Mouse (Mus musculus) forebrain, embryonic 10.5 days (tissue): ENCODE measurements around the gene Psmg3. TPM values are rescaled to one million over a fixed set of nuclear protein-coding genes. Genes with fewer than 3 reads are reported as not detected.

Source experiments
- DNase-seq: peaks from one replicate; pipeline ENCODE4 v3.0.0-alpha.2; 2017; ENCODE audit warnings: low spot score; ENCODE audit errors: extremely low spot score
- H3K27ac ChIP-seq: fragments of 300-500 bp; sonication (generic); 2 replicates; pipeline ENCODE4 v1.5.1; 2016; ENCODE audit warnings: mild to moderate bottlenecking
- H3K27me3 ChIP-seq: fragments of 300-500 bp; sonication (generic); 2 replicates; pipeline ENCODE4 v1.6.1; 2016; ENCODE audit warnings: mild to moderate bottlenecking; ENCODE audit not compliant: poor library complexity, severe bottlenecking
- H3K36me3 ChIP-seq: fragments of 300-500 bp; sonication (generic); replicated peaks from 2 replicates; pipeline ENCODE4 v1.6.1; 2016; ENCODE audit warnings: mild to moderate bottlenecking, moderate library complexity
- H3K4me1 ChIP-seq: fragments of 300-500 bp; sonication (generic); 2 replicates; pipeline ENCODE4 v1.6.1; 2016
- H3K4me3 ChIP-seq: fragments of 300-500 bp; sonication (generic); 2 replicates; pipeline ENCODE4 v1.5.1; 2016; ENCODE audit warnings: mild to moderate bottlenecking, moderate library complexity
- H3K9me3 ChIP-seq: fragments of 300-500 bp; sonication (generic); 2 replicates; pipeline ENCODE4 v1.6.1; 2016; ENCODE audit warnings: mild to moderate bottlenecking, moderate library complexity
- WGBS: fragments of 180-500 bp; shearing (Covaris S2); methylation state at CpG from one replicate; pipeline ENCODE4 v1.1.7; 2016; 5-methylcytosine and 5-hydroxymethylcytosine counted together
- polyA plus RNA-seq: library from polyadenylated mRNA; unstranded; fragments of >200 nt; fragmentation: Nextera tagmentation; extraction: Ambion mirVana; gene quantifications from 2 replicates; pipeline ENCODE4 v1.2.1, GENCODE M21; 2016

Psmg3 gene
- polyA plus RNA-seq, 1 experiment from 2014 or later = 103 TPM

GRCm38 (mm10) chr5:139812398-139813125 is 14.1 kb downstream of the Psmg3 start:
- Histone ChIP-seq H3K27me3 (peaks cover 38% of the 10 kb centered on the region), H3K4me1 (peaks cover 15% of the 10 kb centered on the region), H3K27ac (no peak overlapping the region), H3K4me3 (no peak overlapping the region), H3K9me3 (no peaks in the 10 kb centered on the region), H3K36me3 (no peaks in the 10 kb centered on the region)
- 73% methylated on average over 20 of the region's 20 CpGs for WGBS
- DNase-seq = no peak

GRCm38 (mm10) chr5:139811677-139812397 is 14.8 kb downstream of the Psmg3 start:
- no peak for DNase-seq

GRCm38 (mm10) chr5:139809397-139809796 is 17.3 kb downstream of the Psmg3 start:
- H3K4me1 ChIP-seq = peaks cover 25% of the 10 kb centered on the region
- no peak overlapping the region for H3K27ac ChIP-seq
- H3K9me3 ChIP-seq = no peaks in the 10 kb centered on the region
- DNase-seq = no peak
- no peak overlapping the region for H3K4me3 ChIP-seq
- peaks cover 29% of the 10 kb centered on the region for H3K27me3 ChIP-seq
- WGBS = 65% methylated on average over 4 of the region's 4 CpGs
- H3K36me3 ChIP-seq = no peaks in the 10 kb centered on the region

More at GRCm38 (mm10) chr5:139811677-139812397, 14.8 kb downstream of the Psmg3 start:
- no peaks in the 10 kb centered on the region for H3K36me3 ChIP-seq
- WGBS = 82% methylated on average over 15 of the region's 15 CpGs
- peaks cover 38% of the 10 kb centered on the region for H3K27me3 ChIP-seq
- H3K4me1 ChIP-seq = peaks cover 15% of the 10 kb centered on the region
- H3K27ac ChIP-seq = no peak overlapping the region
- no peak overlapping the region for H3K4me3 ChIP-seq
- H3K9me3 ChIP-seq = no peaks in the 10 kb centered on the region

- Histone ChIP-seq H3K27ac (0 out of 2 replicates have a peak overlapping the region, but pooled peaks have one; percentile 59), H3K4me1 (peaks cover 28% of the 10 kb centered on the region), H3K27me3 (no peaks in the 10 kb centered on the region), H3K4me3 (no peak overlapping the region), H3K36me3 (peaks cover 11% of the 10 kb centered on the region), H3K9me3 (no peaks in the 10 kb centered on the region)
- no peak for DNase-seq
- WGBS = 91% methylated on average over 8 of the region's 8 CpGs
Observed at GRCm38 (mm10) chr5:139805924-139806323, 20.8 kb downstream of the Psmg3 start.

- no peak for DNase-seq
- Histone ChIP-seq H3K27ac (peak overlapping the region; percentile 59), H3K9me3 (no peaks in the 10 kb centered on the region), H3K36me3 (peaks cover 24% of the 10 kb centered on the region), H3K27me3 (no peaks in the 10 kb centered on the region), H3K4me3 (no peak overlapping the region), H3K4me1 (peaks cover 33% of the 10 kb centered on the region)
- WGBS = 90% methylated on average over 11 of the region's 11 CpGs
Observed at GRCm38 (mm10) chr5:139804573-139805111, 22.0 kb downstream of the Psmg3 start.

- WGBS = 9% methylated on average over 6 of the region's 6 CpGs
- DNase-seq = peak; percentile 46
Observed at GRCm38 (mm10) chr5:139804107-139804551, 22.6 kb downstream of the Psmg3 start.

GRCm38 (mm10) chr5:139803601-139804102 is 23.0 kb downstream of the Psmg3 start:
- peak; percentile 67 for DNase-seq
- WGBS = 10% methylated on average over 12 of the region's 12 CpGs
- H3K4me1 ChIP-seq = peaks cover 40% of the 10 kb centered on the region
- H3K36me3 ChIP-seq = peaks cover 28% of the 10 kb centered on the region
- no peaks in the 10 kb centered on the region for H3K27me3 ChIP-seq
- H3K9me3 ChIP-seq = no peaks in the 10 kb centered on the region
- peak overlapping the region; percentile 26 for H3K4me3 ChIP-seq
- H3K27ac ChIP-seq = peak overlapping the region; percentile 59

More at GRCm38 (mm10) chr5:139804107-139804551, 22.6 kb downstream of the Psmg3 start:
- peak overlapping the region; percentile 26; the same call in 1 of the 2 replicates for H3K4me3 ChIP-seq
- H3K4me1 ChIP-seq = peaks cover 35% of the 10 kb centered on the region
- peaks cover 28% of the 10 kb centered on the region for H3K36me3 ChIP-seq
- H3K27me3 ChIP-seq = no peaks in the 10 kb centered on the region
- no peaks in the 10 kb centered on the region for H3K9me3 ChIP-seq
- H3K27ac ChIP-seq = peak overlapping the region; percentile 59

- peaks cover 28% of the 10 kb centered on the region for H3K36me3 ChIP-seq
- H3K4me1 ChIP-seq = peaks cover 45% of the 10 kb centered on the region
- H3K27ac ChIP-seq = no peak overlapping the region; the same call in 1 of the 2 replicates
- no peaks in the 10 kb centered on the region for H3K9me3 ChIP-seq
- no peak overlapping the region for H3K4me3 ChIP-seq
- H3K27me3 ChIP-seq = no peaks in the 10 kb centered on the region
- 83% methylated on average over 8 of the region's 8 CpGs for WGBS
- no peak for DNase-seq
Observed at GRCm38 (mm10) chr5:139803165-139803564, 23.5 kb downstream of the Psmg3 start.

- WGBS = 90% methylated on average over 10 of the region's 10 CpGs
- Histone ChIP-seq H3K4me1 (peaks cover 57% of the 10 kb centered on the region), H3K9me3 (no peaks in the 10 kb centered on the region), H3K27me3 (no peaks in the 10 kb centered on the region), H3K27ac (no peak overlapping the region), H3K36me3 (peaks cover 28% of the 10 kb centered on the region), H3K4me3 (no peak overlapping the region)
- no peak for DNase-seq
Observed at GRCm38 (mm10) chr5:139801880-139802279, 24.8 kb downstream of the Psmg3 start.

GRCm38 (mm10) chr5:139801231-139801630 is 25.5 kb downstream of the Psmg3 start:
- no peaks in the 10 kb centered on the region for H3K27me3 ChIP-seq
- H3K9me3 ChIP-seq = no peaks in the 10 kb centered on the region
- no peak overlapping the region for H3K4me3 ChIP-seq
- no peak overlapping the region for H3K27ac ChIP-seq
- peaks cover 28% of the 10 kb centered on the region for H3K36me3 ChIP-seq
- 97% methylated on average over 8 of the region's 8 CpGs for WGBS
- DNase-seq = no peak
- peaks cover 64% of the 10 kb centered on the region for H3K4me1 ChIP-seq

GRCm38 (mm10) chr5:139799801-139800590 is 26.7 kb downstream of the Psmg3 start:
- Histone ChIP-seq H3K4me1 (peaks cover 73% of the 10 kb centered on the region), H3K36me3 (peaks cover 28% of the 10 kb centered on the region)
- WGBS = 94% methylated on average over 33 of the region's 33 CpGs

GRCm38 (mm10) chr5:139799041-139799440 is 27.6 kb downstream of the Psmg3 start:
- no peak overlapping the region for H3K4me3 ChIP-seq
- no peak for DNase-seq
- no peaks in the 10 kb centered on the region for H3K9me3 ChIP-seq
- H3K27me3 ChIP-seq = no peaks in the 10 kb centered on the region
- peak overlapping the region; percentile 42; the same call in 1 of the 2 replicates for H3K27ac ChIP-seq
- peaks cover 73% of the 10 kb centered on the region for H3K4me1 ChIP-seq
- peaks cover 28% of the 10 kb centered on the region for H3K36me3 ChIP-seq
- 94% methylated on average over 9 of the region's 9 CpGs for WGBS

More at GRCm38 (mm10) chr5:139799801-139800590, 26.7 kb downstream of the Psmg3 start:
- H3K4me3 ChIP-seq = no peak overlapping the region
- H3K9me3 ChIP-seq = no peaks in the 10 kb centered on the region
- H3K27me3 ChIP-seq = no peaks in the 10 kb centered on the region
- DNase-seq = no peak
- 0 out of 2 replicates have a peak overlapping the region, but pooled peaks have one; percentile 42 for H3K27ac ChIP-seq
